Mouse (Mus musculus) myocyte (in vitro differentiated cells): ENCODE results near the gene Gsc2. TPM values are rescaled to one million over a fixed set of nuclear protein-coding genes. Genes with fewer than 3 reads are reported as not detected.

Experiments used
- H3K27me3 ChIP-seq: one replicate; pipeline ENCODE4 v1.6.1; 2011; ENCODE audit not compliant: control insufficient read depth, insufficient read depth, insufficient read length
- H3K36me3 ChIP-seq: one replicate; pipeline ENCODE4 v1.6.1; 2011; ENCODE audit not compliant: control insufficient read depth, insufficient read depth
- H3K4me2 ChIP-seq: one replicate; pipeline ENCODE4 v1.6.1; 2011; ENCODE audit warnings: low read depth, control low read depth
- H3K4me3 ChIP-seq: one replicate; pipeline ENCODE4 v1.5.1; 2011; ENCODE audit warnings: mild to moderate bottlenecking, control low read depth, moderate library complexity
- H3K79me2 ChIP-seq: one replicate; pipeline ENCODE4 v1.6.1; 2011; ENCODE audit not compliant: control insufficient read depth, insufficient read depth
- H3ac ChIP-seq: one replicate; pipeline ENCODE4 v1.6.1; 2011; ENCODE audit not compliant: control insufficient read depth, insufficient read length
- CEBPB ChIP-seq: IDR thresholded peaks from 2 replicates; pipeline ENCODE4 v1.6.1; 2011; ENCODE audit warnings: mild to moderate bottlenecking, moderate library complexity; ENCODE audit not compliant: poor library complexity, insufficient read depth, severe bottlenecking
- E2F4 ChIP-seq: IDR thresholded peaks from one replicate; pipeline ENCODE4 v1.6.1; 2011; ENCODE audit warnings: mild to moderate bottlenecking, control low read depth, moderate library complexity; ENCODE audit not compliant: insufficient read depth
- MAX ChIP-seq: IDR thresholded peaks from one replicate; pipeline ENCODE4 v1.6.1; 2011; ENCODE audit warnings: low read depth, mild to moderate bottlenecking, control low read depth
- MYOD1 ChIP-seq, 3 experiments: IDR thresholded peaks; one replicate each; pipeline ENCODE4 v1.6.1; 2011; ENCODE audit warnings: control low read depth in 2 of 3, low read depth in 2 of 3, mild to moderate bottlenecking in 2 of 3, moderate library complexity in 1 of 3; ENCODE audit not compliant: insufficient read length in 2 of 3, control insufficient read depth in 1 of 3
- MYOG ChIP-seq, 3 experiments: IDR thresholded peaks; one replicate each; pipeline ENCODE4 v1.6.1; 2011; ENCODE audit warnings: control low read depth in 2 of 3, low read depth in 2 of 3, mild to moderate bottlenecking in 2 of 3; ENCODE audit not compliant: insufficient read length in 2 of 3, control insufficient read depth in 1 of 3, insufficient read depth in 1 of 3
- POLR2A ChIP-seq: IDR thresholded peaks from one replicate; pipeline ENCODE4 v1.6.1; 2011; ENCODE audit warnings: low read depth, mild to moderate bottlenecking, control low read depth, moderate library complexity; ENCODE audit not compliant: insufficient read length
- POLR2AphosphoS2 ChIP-seq: IDR thresholded peaks from one replicate; pipeline ENCODE4 v1.6.1; 2011; ENCODE audit warnings: low read depth, control low read depth; ENCODE audit not compliant: insufficient read length
- REST ChIP-seq: IDR thresholded peaks from one replicate; pipeline ENCODE4 v1.6.1; 2011; ENCODE audit warnings: mild to moderate bottlenecking, control low read depth, moderate library complexity; ENCODE audit not compliant: insufficient read depth, insufficient read length
- SRF ChIP-seq: IDR thresholded peaks from one replicate; pipeline ENCODE4 v1.6.1; 2011; ENCODE audit warnings: low read depth; ENCODE audit not compliant: control insufficient read depth, insufficient read length
- TCF12 ChIP-seq: IDR thresholded peaks from one replicate; pipeline ENCODE4 v1.6.1; 2011; ENCODE audit warnings: mild to moderate bottlenecking, control low read depth; ENCODE audit not compliant: poor library complexity, insufficient read depth, severe bottlenecking
- TCF3 ChIP-seq: IDR thresholded peaks from one replicate; pipeline ENCODE4 v1.6.1; 2011; ENCODE audit warnings: low read depth, control low read depth; ENCODE audit not compliant: insufficient read length
- USF1 ChIP-seq: IDR thresholded peaks from one replicate; pipeline ENCODE4 v1.6.1; 2011; ENCODE audit warnings: low read depth, mild to moderate bottlenecking, control low read depth, moderate library complexity
- polyA plus RNA-seq: library from polyadenylated mRNA; unstranded; fragments of >200 nt; fragmentation: generic; extraction: Trizol; gene quantifications from one replicate; pipeline ENCODE4 v1.2.1, GENCODE M21; 2012; ENCODE audit warnings: missing spikeins

Gsc2 gene
- polyA plus RNA-seq, 1 experiment = not detected

- H3K36me3 ChIP-seq = no peaks in the 10 kb centered on the region
- TF ChIP-seq POLR2AphosphoS2 (no peak), USF1 (no peak), MYOD1 (IDR thresholded peaks at IDR 0.05; ENCODE audit: control insufficient read depth in 1 of 3, insufficient read length in 2 of 3, low read depth in 2 of 3) (peak in 2 of 3 experiments; percentile 50 to 63), MAX (no peak), E2F4 (no peak), TCF3 (no peak), CEBPB (no peak), POLR2A (peak; percentile 49), MYOG (IDR thresholded peaks at IDR 0.05; ENCODE audit: control insufficient read depth in 1 of 3, insufficient read depth in 1 of 3, insufficient read length in 2 of 3, low read depth in 2 of 3) (peak in 1 of 3 experiments; percentile 66), SRF (no peak), TCF12 (no peak), REST (peak; percentile 52)
- peaks cover 41% of the 10 kb centered on the region for H3K79me2 ChIP-seq
- H3ac ChIP-seq = peak overlapping the region; percentile 58
- peak overlapping the region; percentile 65 for H3K4me3 ChIP-seq
- peak overlapping the region; percentile 97 for H3K4me2 ChIP-seq
- H3K27me3 ChIP-seq = no peaks in the 10 kb centered on the region
These were observed 23.8 kb downstream of the Gsc2 start for GRCm38 (mm10) chr16:17890917-17891566.

DNA sequence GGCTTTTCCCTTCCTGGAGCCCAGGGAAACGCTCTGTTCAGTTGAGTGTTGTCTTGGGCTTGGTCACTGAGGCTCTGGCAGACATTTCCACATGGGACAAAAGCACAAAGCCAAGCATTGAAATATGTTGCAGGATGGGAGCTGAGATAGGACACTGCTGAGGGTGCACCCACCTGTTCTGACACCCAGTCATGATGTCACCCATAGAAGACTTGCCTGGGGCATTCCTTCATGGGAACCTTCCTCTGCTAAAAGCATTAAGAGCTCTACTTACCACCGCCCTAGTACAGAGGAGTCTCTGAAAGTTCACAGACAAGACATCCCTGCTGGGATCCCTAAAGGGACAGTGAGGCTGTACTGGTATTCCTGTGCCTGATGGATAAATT is 24.5 kb downstream of the Gsc2 start:
- peak overlapping the region; percentile 58 for H3ac ChIP-seq
- no peak for TF ChIP-seq MAX
- TF ChIP-seq TCF12 = no peak
- TF ChIP-seq CEBPB = no peak
- no peak for TF ChIP-seq USF1
- TF ChIP-seq POLR2A = no peak
- TF ChIP-seq REST = no peak
- no peak for TF ChIP-seq POLR2AphosphoS2
- no peak for TF ChIP-seq SRF
- H3K79me2 ChIP-seq = peaks cover 48% of the 10 kb centered on the region
- H3K4me3 ChIP-seq = peak overlapping the region; percentile 65
- no peaks in the 10 kb centered on the region for H3K27me3 ChIP-seq
- H3K4me2 ChIP-seq = peak overlapping the region; percentile 97
- H3K36me3 ChIP-seq = no peaks in the 10 kb centered on the region

GRCm38 (mm10) chr16:17889689-17890341 is 25.0 kb downstream of the Gsc2 start:
- Histone ChIP-seq H3K79me2 (peaks cover 53% of the 10 kb centered on the region), H3ac (no peak overlapping the region), H3K27me3 (no peaks in the 10 kb centered on the region), H3K4me3 (peak overlapping the region; percentile 65), H3K4me2 (peak overlapping the region; percentile 97), H3K36me3 (no peaks in the 10 kb centered on the region)
- TF ChIP-seq E2F4 (no peak), MYOD1 (IDR thresholded peaks at IDR 0.05; ENCODE audit: control insufficient read depth in 1 of 3, insufficient read length in 2 of 3, low read depth in 2 of 3) (no peak), POLR2A (no peak), USF1 (no peak), CEBPB (no peak)

DNA sequence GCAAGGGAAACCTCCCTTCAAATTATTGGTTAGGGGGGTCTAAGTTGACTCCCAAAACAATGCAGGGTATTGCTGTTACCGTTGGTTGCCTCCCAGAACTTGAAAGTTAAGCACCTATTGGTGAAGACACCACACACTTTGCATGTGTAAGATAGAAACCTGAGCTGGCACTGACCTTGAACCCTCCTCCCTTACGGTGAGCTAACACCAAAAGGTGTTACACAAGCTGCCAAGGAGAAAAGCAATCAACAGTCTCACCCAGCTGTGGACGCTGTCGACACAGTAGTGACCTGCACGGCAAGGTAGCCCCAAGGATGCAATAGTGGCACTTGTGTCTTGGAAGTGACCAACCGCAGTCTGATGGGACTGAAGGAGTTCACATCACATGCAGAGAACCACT is 30.7 kb downstream of the Gsc2 start:
- H3ac ChIP-seq = no peak overlapping the region
- H3K36me3 ChIP-seq = no peaks in the 10 kb centered on the region
- no peak for TF ChIP-seq USF1
- TF ChIP-seq MYOG (IDR thresholded peaks at IDR 0.05; ENCODE audit: control insufficient read depth in 1 of 3, insufficient read depth in 1 of 3, insufficient read length in 2 of 3, low read depth in 2 of 3) = no peak
- no peak for TF ChIP-seq E2F4
- no peak for TF ChIP-seq TCF3
- no peak for TF ChIP-seq POLR2A
- TF ChIP-seq REST = no peak
- TF ChIP-seq TCF12 = no peak
- no peak for TF ChIP-seq MYOD1 (IDR thresholded peaks at IDR 0.05; ENCODE audit: control insufficient read depth in 1 of 3, insufficient read length in 2 of 3, low read depth in 2 of 3)
- no peak for TF ChIP-seq POLR2AphosphoS2
- TF ChIP-seq SRF = no peak
- TF ChIP-seq MAX = no peak
- TF ChIP-seq CEBPB = no peak
- H3K4me2 ChIP-seq = no peak overlapping the region
- no peak overlapping the region for H3K4me3 ChIP-seq
- peaks cover 92% of the 10 kb centered on the region for H3K79me2 ChIP-seq
- no peaks in the 10 kb centered on the region for H3K27me3 ChIP-seq

DNA sequence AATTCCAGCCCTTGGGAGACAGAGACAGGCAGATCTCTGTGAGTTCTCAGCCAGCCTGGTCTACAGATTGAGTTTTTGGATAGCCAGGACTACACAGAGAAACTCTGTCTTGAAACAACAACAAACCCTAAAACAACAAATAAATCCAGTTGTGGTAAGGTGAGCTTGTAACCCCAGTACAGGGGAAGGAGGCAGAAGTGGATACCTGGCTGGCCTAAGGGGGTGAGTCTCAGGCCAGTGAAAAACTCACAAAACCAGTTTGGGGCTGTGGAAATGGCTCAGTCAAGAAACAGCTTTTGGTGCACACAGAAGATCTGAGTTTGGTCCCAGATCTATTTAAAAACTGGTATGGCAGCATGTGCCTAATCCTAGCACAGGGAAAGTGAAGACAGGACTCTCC is 32.7 kb downstream of the Gsc2 start:
- no peaks in the 10 kb centered on the region for H3K27me3 ChIP-seq
- peaks cover 100% of the 10 kb centered on the region for H3K79me2 ChIP-seq
- no peak overlapping the region for H3K4me2 ChIP-seq
- H3ac ChIP-seq = no peak overlapping the region
- no peaks in the 10 kb centered on the region for H3K36me3 ChIP-seq
- no peak for TF ChIP-seq MYOG (IDR thresholded peaks at IDR 0.05; ENCODE audit: control insufficient read depth in 1 of 3, insufficient read depth in 1 of 3, insufficient read length in 2 of 3, low read depth in 2 of 3)
- H3K4me3 ChIP-seq = no peak overlapping the region
